Mouse (Mus musculus) heart, embryonic 10.5 days (tissue): ENCODE data around the gene Fam189a2. TPM values are rescaled to one million over a fixed set of nuclear protein-coding genes. Genes with fewer than 3 reads are reported as not detected.
A peak's percentile ranks its signal among the peaks of the same experiment; 100 is the strongest.

ENCODE experiments used
- DNase-seq: peaks from one replicate; pipeline ENCODE4 v3.0.0-alpha.2; 2017; ENCODE audit warnings: low spot score
- H3K27ac ChIP-seq: fragments of 300-500 bp; sonication (generic); 2 replicates; pipeline ENCODE4 v1.5.1; 2016; ENCODE audit warnings: mild to moderate bottlenecking
- H3K27me3 ChIP-seq: fragments of 300-500 bp; sonication (generic); 2 replicates; pipeline ENCODE4 v1.6.1; 2016; ENCODE audit warnings: mild to moderate bottlenecking; ENCODE audit not compliant: poor library complexity, insufficient read depth, severe bottlenecking
- H3K36me3 ChIP-seq: fragments of 300-500 bp; sonication (generic); 2 replicates; pipeline ENCODE4 v1.6.1; 2016; ENCODE audit warnings: mild to moderate bottlenecking, moderate library complexity
- H3K4me1 ChIP-seq: fragments of 300-500 bp; sonication (generic); 2 replicates; pipeline ENCODE4 v1.6.1; 2016; ENCODE audit warnings: mild to moderate bottlenecking
- H3K4me3 ChIP-seq: fragments of 300-500 bp; sonication (generic); 2 replicates; pipeline ENCODE4 v1.5.1; 2016; ENCODE audit warnings: mild to moderate bottlenecking, moderate library complexity
- H3K9me3 ChIP-seq: fragments of 300-500 bp; sonication (generic); 2 replicates; pipeline ENCODE4 v1.6.1; 2016; ENCODE audit warnings: mild to moderate bottlenecking, moderate library complexity
- WGBS: fragments of 180-500 bp; shearing (Covaris S2); methylation state at CpG from one replicate; pipeline ENCODE4 v1.1.7; 2016; 5-methylcytosine and 5-hydroxymethylcytosine counted together
- polyA plus RNA-seq: library from polyadenylated mRNA; unstranded; fragments of >200 nt; fragmentation: Nextera tagmentation; extraction: Ambion mirVana; gene quantifications from 2 replicates; pipeline ENCODE4 v1.2.1, GENCODE M21; 2016

Gene Fam189a2
- polyA plus RNA-seq, 1 experiment from 2014 or later, result 3.3 TPM

GRCm38 (mm10) chr19:23946751-23947150 is 84.1 kb downstream of the Fam189a2 start:
- Histone ChIP-seq H3K36me3 (no peaks in the 10 kb centered on the region), H3K4me3 (no peak overlapping the region), H3K9me3 (no peaks in the 10 kb centered on the region), H3K27ac (no peak overlapping the region), H3K4me1 (peaks cover 20% of the 10 kb centered on the region), H3K27me3 (peaks cover 12% of the 10 kb centered on the region)
- 55% methylated on average over 4 of the region's 4 CpGs for WGBS
- no peak for DNase-seq

GRCm38 (mm10) chr19:23946026-23946685 is 84.7 kb downstream of the Fam189a2 start:
- H3K27me3 ChIP-seq, result peaks cover 12% of the 10 kb centered on the region
- H3K4me1 ChIP-seq, result peaks cover 20% of the 10 kb centered on the region
- WGBS, result 78% methylated on average over 6 of the region's 6 CpGs
- peak; percentile 54 for DNase-seq
- no peak overlapping the region for H3K27ac ChIP-seq
- H3K9me3 ChIP-seq, result no peaks in the 10 kb centered on the region
- H3K36me3 ChIP-seq, result no peaks in the 10 kb centered on the region
- H3K4me3 ChIP-seq, result no peak overlapping the region

GRCm38 (mm10) chr19:23942886-23943285 is 87.9 kb downstream of the Fam189a2 start:
- H3K27ac ChIP-seq, result no peak overlapping the region
- no peaks in the 10 kb centered on the region for H3K36me3 ChIP-seq
- H3K27me3 ChIP-seq, result peaks cover 5% of the 10 kb centered on the region; the same call in 1 of the 2 replicates
- H3K4me3 ChIP-seq, result no peak overlapping the region
- DNase-seq, result peak; percentile 50
- no peaks in the 10 kb centered on the region for H3K9me3 ChIP-seq
- H3K4me1 ChIP-seq, result peaks cover 14% of the 10 kb centered on the region; the same call in 1 of the 2 replicates
- WGBS, result 86% methylated on average over 7 of the region's 7 CpGs

- peak; percentile 36 for DNase-seq
- Histone ChIP-seq H3K4me1 (peaks cover 9% of the 10 kb centered on the region; the same call in 1 of the 2 replicates), H3K9me3 (no peaks in the 10 kb centered on the region), H3K36me3 (no peaks in the 10 kb centered on the region), H3K4me3 (no peak overlapping the region), H3K27me3 (no peaks in the 10 kb centered on the region), H3K27ac (no peak overlapping the region)
- WGBS, result 84% methylated on average over 12 of the region's 12 CpGs
Measured at GRCm38 (mm10) chr19:23941422-23941949, 89.3 kb downstream of the Fam189a2 start.

- 83% methylated on average over 5 of the region's 5 CpGs for WGBS
- H3K27ac ChIP-seq, result no peak overlapping the region
- H3K4me1 ChIP-seq, result no peaks in the 10 kb centered on the region
- no peaks in the 10 kb centered on the region for H3K27me3 ChIP-seq
- DNase-seq, result no peak
- H3K36me3 ChIP-seq, result peaks cover 6% of the 10 kb centered on the region
- H3K9me3 ChIP-seq, result peaks cover 7% of the 10 kb centered on the region
- H3K4me3 ChIP-seq, result no peak overlapping the region
Measured at GRCm38 (mm10) chr19:23930826-23931225, 100.0 kb downstream of the Fam189a2 start.

- H3K36me3 ChIP-seq, result no peaks in the 10 kb centered on the region
- H3K27ac ChIP-seq, result no peak overlapping the region
- H3K27me3 ChIP-seq, result no peaks in the 10 kb centered on the region
- peaks cover 6% of the 10 kb centered on the region; the same call in 1 of the 2 replicates for H3K4me1 ChIP-seq
- H3K4me3 ChIP-seq, result no peak overlapping the region
- WGBS, result 86% methylated on average over 5 of the region's 5 CpGs
- H3K9me3 ChIP-seq, result no peaks in the 10 kb centered on the region
- DNase-seq, result no peak
Measured at GRCm38 (mm10) chr19:23925541-23925940, 105.3 kb downstream of the Fam189a2 start.

- no peaks in the 10 kb centered on the region for H3K9me3 ChIP-seq
- no peak for DNase-seq
- no peak overlapping the region for H3K4me3 ChIP-seq
- H3K36me3 ChIP-seq, result no peaks in the 10 kb centered on the region
- peaks cover 9% of the 10 kb centered on the region; the same call in 1 of the 2 replicates for H3K4me1 ChIP-seq
- no peaks in the 10 kb centered on the region for H3K27me3 ChIP-seq
- WGBS, result 76% methylated on average over 9 of the region's 9 CpGs
- no peak overlapping the region for H3K27ac ChIP-seq
Measured at GRCm38 (mm10) chr19:23924791-23925190, 106.0 kb downstream of the Fam189a2 start.

GRCm38 (mm10) chr19:23924057-23924456 is 106.8 kb downstream of the Fam189a2 start:
- no peak for DNase-seq
- Histone ChIP-seq H3K9me3 (no peaks in the 10 kb centered on the region), H3K36me3 (no peaks in the 10 kb centered on the region), H3K4me3 (no peak overlapping the region), H3K27ac (no peak overlapping the region), H3K27me3 (no peaks in the 10 kb centered on the region; the same call in 1 of the 2 replicates), H3K4me1 (peaks cover 9% of the 10 kb centered on the region; the same call in 1 of the 2 replicates)
- WGBS, result 78% methylated on average over 6 of the region's 6 CpGs

Other genes with a start within 250 kb of the Fam189a2 start
- gene Tjp2, start 194.0 kb upstream of the Fam189a2 start, polyA plus RNA-seq, result 31.2 and 33.9 TPM in 2 replicates
- gene Fxn, start 249.6 kb upstream of the Fam189a2 start, polyA plus RNA-seq, result 71.9 and 73.4 TPM in 2 replicates